Mouse (Mus musculus) layer of hippocampus, adult 8-10 months (tissue): ENCODE data around the gene Lpar3. TPM values are rescaled to one million over a fixed set of nuclear protein-coding genes. Genes with fewer than 3 reads are reported as not detected.

Experiments used
- DNase-seq, 2 experiments: peaks; one replicate each; pipeline ENCODE4 v3.0.0; 2022; ENCODE audit warnings: low spot score in 2 of 2
- total RNA-seq, 4 experiments: library from RNA; stranded (reverse); gene quantifications; 2 replicates each; pipeline ENCODE4 v1.2.4; 2022

The Lpar3 gene
- under 1 TPM; 0.16 to 0.55 (median 0.42) TPM for total RNA-seq

- no peak for DNase-seq
Observed at GRCm38 (mm10) chr3:146220776-146221486, at the start of gene Lpar3. TSS of gene Lpar3 (plus strand) at chr3:146220963.

- DNase-seq = no peak
Observed at GRCm38 (mm10) chr3:146173030-146173429, 47.7 kb upstream of the Lpar3 start.

GRCm38 (mm10) chr3:146174215-146174614 lies 46.5 kb upstream of the Lpar3 start:
- no peak for DNase-seq

DNA sequence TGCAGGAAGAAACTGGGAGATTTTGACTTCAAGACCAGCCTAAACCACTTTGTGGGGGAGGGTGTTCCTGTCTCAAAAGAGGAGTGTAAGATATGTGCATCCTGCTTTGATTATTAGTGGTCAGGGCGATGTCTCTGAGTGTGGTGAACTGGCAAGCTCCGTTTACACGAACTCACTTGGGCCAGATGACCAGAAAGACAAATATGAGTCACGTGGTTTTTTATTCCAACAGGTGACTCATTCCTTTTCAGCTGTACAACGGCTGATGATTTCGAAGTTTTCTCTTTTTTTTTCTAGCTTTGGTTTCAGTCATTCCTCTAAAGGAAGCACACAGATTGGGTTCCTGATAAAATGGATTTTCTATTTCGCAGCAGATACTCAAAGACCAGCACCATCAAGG lies 43.5 kb upstream of the Lpar3 start:
- DNase-seq = no peak

DNA sequence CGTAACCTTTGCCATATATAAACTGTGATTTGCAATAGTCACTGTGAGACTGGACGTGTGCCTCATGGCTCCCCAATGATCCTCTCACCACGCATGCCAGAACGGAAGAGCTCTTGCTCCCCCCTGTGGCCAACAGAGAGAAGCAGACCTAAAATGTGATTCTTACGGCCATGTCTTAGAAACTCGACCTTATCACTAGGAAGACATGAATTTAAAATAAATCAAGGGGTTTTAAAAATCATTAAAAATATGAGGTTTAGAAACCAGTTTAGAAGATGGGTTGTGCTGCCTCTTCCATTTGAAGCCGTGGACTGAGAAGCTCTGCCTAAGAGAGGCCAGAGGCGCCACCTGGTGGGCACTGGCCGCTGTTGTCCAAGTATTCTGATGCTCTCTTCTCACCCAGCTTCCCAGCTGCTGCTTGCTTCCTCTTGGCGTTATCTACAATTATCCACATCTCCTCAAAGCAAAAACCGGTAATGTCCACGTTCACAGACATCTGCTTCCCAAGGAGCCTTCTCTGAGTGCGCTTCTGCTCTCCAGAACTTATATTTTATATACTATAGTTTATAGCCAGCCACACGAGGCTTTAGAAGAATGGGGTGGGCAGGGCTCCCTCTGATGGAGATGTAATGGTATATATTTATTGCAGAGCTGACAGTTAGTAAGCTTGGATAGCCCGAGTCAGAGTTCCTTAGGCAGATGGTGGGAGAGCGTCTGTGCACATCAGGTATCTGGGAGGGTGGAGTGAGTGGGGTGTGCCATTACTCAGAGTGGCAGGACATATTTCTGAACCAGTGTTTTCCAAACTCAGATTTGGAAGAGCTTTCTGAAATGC lies 42.8 kb upstream of the Lpar3 start:
- peak; percentile 19 to 82 for DNase-seq

GRCm38 (mm10) chr3:146180341-146180740 lies 40.4 kb upstream of the Lpar3 start:
- no peak for DNase-seq

DNA sequence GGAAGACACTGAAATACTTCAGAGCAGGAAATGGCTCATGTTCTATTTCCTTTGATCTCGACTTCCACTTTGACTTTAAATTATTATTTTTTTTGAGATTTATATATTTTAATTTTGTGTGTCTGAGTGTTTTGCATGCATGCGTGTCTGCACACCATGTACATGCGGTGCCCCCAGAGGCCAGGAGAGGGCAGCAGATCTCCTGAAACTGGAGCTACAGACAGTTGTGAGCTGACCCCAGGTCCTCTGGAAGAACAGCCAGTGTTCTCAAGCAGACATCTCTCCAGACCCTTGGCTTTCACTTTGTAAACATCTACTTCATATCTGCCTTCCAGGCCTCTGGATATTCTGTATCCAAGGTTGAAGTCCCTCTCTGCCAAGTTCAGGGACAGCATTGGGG lies 39.8 kb upstream of the Lpar3 start:
- DNase-seq = peak in 1 of 2 experiments; percentile 16

DNA sequence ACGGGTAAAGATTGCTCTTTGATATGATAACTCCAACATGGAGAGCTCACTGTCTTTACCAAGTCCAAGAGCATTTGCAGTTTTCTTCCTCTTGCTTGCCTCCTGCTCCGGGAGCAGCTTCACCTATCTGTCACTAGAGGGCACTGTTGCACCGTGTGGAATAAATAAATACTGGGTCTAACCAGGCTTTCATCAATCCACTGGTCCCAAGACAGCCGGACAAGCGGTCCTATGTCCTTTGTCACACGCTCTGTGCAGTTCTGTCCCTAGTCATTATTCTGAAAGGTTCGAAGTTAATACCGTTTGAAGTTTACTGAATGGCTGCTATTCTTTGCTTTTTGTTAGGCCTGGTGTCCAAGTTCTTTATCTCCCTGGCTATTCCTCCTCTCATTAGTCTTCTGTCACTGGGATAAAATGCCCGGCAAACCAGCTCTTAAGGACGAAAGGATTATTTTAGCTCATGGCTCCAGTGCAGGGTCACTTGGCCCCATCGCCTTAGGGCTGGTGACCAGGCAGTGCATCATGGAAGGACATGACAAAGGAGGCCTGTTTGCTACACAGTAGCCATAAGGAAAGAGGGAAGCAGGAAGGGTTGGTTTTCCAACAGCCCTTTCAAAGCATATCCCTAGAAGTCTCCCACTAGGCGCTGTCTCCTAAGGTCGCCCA lies 35.6 kb upstream of the Lpar3 start:
- peak; percentile 59 to 78 for DNase-seq

DNA sequence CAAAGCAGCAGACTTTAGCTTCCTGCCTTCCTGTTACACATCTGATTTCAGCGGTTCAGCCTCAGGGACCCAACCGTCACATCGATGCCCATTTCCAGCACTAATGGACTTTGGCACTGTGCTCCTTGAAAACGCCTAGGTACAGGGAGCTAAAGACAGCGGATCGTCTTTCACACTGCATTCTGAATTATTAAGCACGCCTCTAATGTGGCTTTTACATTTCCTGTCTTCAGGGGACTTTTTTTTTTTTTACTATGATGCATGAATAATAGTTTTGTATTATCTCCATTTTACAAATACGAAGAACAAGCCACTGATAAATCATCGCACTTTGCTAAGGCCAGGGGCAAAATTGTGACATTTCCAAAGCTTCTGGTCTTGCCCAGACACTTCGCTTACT lies 34.7 kb upstream of the Lpar3 start:
- no peak for DNase-seq

GRCm38 (mm10) chr3:146189933-146190332 lies 30.8 kb upstream of the Lpar3 start:
- DNase-seq = no peak

- DNase-seq = no peak
Observed at GRCm38 (mm10) chr3:146192507-146192906, 28.3 kb upstream of the Lpar3 start.

DNA sequence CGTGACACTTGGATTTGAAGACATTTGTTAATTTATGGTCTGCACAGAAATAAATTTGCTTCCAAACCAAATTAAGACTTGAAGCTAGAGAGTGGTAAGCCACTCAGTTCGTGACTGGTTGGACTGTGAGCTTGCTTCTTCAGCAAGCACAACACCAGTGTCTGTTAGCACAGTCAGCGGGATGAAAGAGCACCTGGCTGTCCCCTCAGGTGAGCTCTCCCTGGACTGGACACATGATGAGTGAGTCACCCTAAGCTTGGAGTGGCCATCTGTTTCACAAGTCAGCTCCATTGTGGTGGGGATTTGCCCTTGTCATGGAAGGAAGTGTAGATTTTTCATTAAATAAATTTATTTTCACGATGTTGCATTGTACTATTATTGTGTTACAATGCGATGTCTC lies 25.6 kb upstream of the Lpar3 start:
- DNase-seq = no peak

DNA sequence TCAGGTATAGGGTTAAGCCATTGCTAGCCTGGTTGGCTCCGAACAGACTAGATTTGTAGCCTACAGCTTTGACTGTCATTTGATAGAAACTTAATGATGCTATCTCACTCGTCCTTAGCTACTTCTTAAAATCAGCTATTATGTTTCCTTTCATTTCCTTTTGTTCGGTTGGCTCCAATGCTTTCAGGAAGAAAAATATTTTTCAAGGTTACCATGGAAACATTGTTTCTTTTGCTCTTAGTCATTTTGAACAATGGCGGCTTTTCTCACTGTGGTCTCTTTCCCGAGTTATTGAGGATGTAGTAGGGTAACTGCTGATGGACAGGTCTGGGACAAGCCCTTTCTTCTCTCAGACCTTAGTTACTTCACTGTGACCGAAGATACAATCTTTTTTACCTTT lies 24.5 kb upstream of the Lpar3 start:
- DNase-seq = no peak

DNA sequence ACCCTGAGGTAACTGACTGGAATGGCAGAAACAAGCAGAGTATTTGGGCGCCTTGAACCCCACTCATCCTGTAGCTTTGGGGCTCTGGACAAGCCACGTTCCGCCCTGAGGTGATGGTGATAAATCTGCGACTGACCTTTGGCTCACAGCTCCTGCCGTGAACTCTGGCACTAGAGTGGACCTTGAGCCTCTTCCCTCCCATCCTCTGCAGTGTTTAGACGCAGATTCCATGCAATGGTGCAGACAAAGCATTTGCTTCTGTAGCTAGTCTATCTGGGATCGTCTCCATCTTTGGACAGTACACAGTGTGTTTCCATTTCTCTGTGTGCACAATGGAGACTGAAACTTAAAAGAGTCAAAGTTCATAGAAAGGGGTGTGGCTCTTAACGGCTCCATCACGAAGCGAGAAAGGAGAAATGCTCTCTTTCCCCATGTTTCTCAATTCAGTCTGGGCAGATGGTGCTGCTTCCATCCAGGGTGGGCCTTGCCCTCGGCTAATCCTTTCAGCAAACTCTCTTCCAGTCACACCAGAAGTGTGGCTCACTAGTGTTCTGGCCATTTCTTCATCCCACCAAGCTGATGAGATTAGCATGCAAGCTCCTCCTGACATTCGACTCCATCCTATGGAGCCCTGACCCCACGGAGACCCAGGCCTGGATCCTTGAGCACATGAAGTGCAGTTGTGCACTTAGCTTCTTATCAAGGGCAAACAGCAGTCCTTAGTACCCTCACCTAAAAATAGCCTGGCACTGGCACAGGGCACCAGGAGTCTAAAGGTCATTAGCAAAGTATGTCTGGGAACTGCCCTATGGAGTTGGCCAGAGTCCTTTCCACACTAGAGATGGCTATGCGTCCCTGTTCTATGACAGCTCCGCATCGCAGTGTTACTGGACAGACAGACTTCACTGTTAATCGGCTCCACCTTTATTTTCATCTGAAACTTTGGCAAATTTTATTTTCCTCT lies 23.7 kb upstream of the Lpar3 start:
- DNase-seq = no peak

- DNase-seq = no peak
Observed at GRCm38 (mm10) chr3:146197785-146198184, 23.0 kb upstream of the Lpar3 start.

GRCm38 (mm10) chr3:146198803-146199481 lies 21.8 kb upstream of the Lpar3 start:
- no peak for DNase-seq

DNA sequence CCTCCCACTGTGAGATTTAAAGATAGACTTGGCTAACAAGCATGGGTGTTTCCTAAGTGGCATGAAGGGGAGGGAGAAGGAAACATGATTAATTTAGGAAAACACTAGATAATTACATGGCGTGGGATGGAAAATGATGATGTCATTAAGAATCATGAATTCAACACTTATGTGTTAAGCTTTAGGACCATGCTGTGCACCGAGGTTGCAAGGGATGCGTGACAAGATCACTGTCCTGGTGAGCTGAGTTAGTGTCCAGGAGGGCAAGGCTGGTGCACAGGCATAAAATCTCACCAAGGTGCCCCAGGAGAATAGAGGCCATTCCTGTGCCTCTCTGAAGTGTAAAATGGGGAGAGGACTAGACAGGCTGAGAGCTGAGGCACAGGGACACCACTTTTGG lies 21.3 kb upstream of the Lpar3 start:
- DNase-seq = no peak

DNA sequence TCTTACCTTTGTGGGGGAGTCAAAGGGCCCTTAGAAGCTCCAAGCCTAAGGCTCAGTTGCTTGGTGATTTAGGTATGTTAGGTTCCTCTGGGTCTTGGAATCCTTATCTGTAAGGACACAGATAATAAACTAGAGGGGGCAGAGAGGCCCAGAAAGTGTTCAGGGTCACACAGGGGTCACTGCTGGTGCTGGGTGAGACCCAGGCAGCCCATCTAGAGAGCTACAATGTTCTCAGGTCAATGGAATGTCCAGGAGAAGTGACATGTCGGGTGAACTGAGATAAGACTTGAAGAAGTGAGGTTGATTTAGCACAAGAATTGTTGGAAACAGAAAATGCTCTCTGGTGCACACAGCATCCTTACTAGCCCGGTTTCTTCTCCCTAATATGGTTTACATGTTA lies 16.4 kb upstream of the Lpar3 start:
- no peak for DNase-seq

DNA sequence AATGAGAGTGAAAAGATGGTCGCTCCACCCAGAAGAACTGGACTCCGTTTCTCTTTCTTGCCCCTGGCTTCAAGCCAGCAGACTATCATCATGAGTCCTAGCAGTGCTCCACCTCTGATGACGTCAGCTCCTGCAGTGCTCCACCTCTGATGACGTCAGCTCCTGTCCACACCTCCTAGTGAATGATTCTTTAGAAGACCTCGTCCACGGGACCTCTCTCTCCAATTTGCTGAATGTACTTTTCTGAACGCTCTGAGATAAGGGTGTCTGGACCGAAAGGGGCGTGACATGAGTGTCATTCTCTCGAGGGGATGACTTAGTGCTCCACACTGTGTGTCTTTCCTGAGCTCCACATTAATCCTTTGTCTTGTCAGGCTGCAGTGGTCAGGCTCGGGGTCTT lies 15.5 kb upstream of the Lpar3 start:
- DNase-seq = no peak

DNA sequence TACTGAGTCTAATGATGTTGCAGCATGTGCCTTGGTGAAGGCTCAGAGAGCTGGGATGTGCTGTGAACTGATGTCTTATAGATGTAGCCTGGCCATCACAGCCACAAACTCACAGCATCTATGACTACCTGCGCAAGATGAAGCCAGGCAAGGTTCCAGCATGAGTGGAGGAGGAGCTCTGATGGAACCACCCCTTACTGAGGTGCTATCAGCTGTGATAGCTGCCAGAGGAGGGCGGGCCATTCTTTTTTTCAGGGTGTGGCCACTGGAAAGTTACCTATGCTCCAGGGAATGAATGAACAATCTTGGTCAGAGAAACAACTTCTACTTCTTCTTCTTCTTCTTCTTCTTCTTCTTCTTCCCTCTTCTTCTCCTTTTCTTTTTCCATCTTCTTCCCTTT lies 14.1 kb upstream of the Lpar3 start:
- no peak for DNase-seq

DNA sequence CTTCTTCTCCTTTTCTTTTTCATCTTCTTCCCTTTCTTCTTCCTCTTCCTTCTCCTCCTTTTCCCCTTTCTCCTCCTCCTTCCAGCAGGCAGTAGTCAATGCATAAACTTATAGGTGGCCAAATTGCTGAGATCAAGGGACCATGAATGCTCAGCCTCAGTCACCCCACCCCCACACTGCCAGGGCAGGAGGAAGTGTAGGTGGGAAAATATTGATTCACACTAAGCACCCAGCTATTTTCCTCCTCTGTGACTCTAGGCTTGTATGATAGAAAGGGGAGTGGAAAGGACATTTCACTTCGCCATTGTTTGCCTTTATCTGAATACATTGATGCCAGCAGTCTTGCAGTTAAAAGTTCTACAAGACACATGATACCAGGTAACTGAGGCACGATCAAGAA lies 13.3 kb upstream of the Lpar3 start:
- no peak for DNase-seq
